Mouse (Mus musculus): Measurements from ENCODE around the gene Zfp276.
"Not testable (repeated sequence)": the region's sequence is repeated elsewhere in the genome, so short reads cannot be mapped to it uniquely, and the experiment has no call there.

Gene Zfp276

DNA sequence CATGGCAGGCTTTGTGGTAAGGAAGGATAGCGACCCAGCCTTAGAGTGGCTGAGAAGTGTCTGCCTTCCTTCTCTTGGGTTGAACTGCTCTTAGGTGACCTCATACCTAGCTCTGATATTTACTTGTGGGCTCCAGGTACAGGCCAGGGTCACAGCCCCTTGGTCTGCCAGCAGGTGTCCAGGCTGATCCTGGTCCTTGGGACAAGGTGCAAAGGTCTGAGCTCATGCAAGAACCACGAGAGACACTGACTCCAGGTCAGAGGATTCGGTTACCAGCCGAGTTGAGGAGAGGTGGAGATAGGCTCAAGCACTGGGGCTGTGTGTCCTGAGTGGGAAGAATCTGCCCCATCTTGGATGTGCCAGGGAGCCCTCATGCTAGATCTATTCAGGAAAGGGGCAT lies 9.6 kb upstream of the Zfp276 start:
- DNase-seq (ENCODE audit: low read depth, low spot score): no peak

DNA sequence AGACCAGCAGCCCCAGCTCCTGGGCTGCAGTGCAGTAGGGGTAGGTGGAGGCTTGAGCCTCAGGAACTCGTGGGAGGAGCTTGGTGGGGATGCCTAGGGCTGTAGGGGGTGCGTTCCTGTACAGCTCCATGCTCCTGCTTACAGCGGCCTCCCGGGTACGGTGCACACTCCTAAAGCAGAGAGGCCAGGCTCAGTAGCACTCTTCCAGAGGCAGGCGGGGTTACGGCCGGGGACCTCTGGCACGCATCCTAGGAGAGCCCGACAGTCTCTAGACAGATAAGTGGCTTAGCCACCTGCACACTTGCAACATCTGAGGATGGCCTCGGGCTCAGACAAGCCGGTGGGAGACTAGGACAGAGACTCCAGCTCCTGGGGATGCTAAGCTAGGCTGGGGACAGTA lies 8.5 kb upstream of the Zfp276 start:
- no peak for DNase-seq (ENCODE audit: low read depth, low spot score)

DNA sequence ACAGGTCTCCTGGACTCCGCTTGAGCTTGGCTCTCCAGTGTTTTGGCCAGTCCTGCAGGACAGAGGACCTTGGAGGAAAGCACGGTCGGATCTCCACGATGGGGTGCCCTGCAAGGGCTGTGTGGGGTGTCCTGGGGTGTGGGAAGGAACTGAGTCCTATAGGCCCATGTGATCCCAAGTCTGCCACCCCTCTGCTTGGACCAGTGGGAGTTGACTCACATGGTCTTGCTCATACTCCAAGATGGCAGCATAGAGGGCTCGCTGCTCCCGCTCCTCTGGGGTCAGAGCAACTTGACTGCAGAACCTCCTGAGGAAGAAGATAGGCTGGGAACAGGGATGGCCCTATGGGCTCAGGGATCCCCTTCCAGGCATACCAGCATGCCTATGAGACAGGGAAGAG lies 6.2 kb upstream of the Zfp276 start:
- DNase-seq (ENCODE audit: low read depth, low spot score): no peak

DNA sequence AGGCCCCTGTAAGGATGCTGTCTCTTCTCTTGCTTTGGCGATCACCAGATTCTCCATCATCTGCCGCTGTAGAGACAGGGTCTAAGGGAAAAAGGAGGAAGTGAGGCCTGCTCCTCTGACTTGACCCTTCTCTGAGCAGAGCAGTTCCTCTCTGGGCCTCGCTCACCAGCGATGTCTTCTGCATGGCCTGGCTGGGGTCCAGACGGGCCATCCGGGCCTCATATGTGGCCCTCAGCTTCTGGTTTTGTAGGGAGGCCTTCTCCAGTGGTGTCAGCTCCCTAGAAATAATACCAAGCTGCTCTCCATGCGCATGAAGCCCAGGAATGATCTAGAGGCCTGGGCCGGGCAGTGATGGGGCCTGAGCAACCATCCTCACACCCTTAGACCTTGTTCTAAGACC lies 5.4 kb upstream of the Zfp276 start:
- DNase-seq (ENCODE audit: low read depth, low spot score): no peak

DNA sequence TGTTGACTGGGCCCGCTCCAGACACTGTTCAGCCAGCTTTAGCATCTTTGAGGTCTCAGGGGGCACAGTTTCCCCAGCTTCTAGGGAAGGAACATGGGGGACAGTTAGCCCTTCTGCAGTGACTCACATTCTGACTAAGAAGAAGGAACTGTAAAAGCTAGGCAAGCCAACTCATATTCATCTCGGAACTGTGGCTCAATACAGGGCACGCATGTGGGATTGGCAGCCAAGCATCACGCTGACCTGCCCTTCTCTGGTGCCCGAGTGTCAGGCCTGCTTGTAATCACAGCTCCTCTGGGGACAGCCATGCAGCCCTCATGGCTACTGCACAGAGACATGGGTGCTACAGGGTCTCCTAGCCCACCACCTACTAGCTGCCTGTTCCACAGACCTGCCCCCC lies 3.1 kb upstream of the Zfp276 start:
- DNase-seq (ENCODE audit: low read depth, low spot score): no peak

DNA sequence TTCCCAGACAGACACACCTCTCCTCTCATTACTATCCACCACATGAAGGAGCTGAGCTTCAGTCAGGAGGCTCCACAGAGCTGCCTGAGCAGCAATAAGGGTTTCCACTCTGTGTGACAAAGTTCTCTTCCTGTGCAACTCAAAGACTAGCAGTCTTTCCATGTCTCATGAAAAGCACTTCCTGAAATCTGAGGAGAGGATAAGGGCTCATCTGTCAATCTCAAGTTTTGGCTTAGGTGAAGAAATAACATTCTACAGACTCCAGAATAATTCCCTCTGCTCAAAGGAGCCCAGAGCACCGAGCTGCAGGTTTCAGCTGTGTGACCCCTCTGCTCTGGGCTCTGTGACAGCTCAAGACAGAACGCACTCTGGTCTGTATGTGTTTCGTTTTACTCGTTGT lies 1.1 kb upstream of the Zfp276 start:
- DNase-seq (ENCODE audit: low read depth, low spot score): peak; percentile 49

DNA sequence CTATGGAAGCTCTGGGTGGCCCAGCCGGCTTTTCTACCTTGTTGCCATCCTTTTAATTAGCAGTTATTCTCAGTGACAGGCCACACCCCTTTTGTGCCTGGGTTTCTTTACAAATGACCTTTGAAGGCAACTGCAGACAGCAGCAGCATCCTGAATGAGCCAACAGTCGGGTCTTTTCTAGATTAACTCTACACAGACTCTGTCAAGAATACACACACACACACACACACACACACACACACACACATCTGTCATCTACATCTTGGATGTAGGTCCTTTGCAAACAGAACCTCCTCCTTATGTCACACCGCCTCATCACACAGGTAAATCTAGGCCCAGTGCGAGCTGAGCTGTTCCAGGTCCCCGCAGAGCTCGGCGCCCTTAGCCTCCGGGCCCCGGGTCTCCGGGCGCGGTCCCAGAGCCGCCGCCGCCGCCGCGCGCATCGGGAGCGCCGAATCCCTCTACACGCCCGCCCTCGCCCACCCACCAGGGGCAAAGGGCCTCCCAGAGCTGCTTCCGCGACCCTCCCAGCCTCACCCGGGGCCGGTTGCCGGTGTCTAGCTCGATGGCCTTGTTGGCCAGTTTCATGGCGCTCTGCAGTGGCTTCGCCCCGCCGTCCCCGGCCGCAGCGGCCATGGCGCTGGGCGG lies 420 bp upstream of the Zfp276 start:
- DNase-seq (ENCODE audit: low read depth, low spot score): peak; percentile 19

DNA sequence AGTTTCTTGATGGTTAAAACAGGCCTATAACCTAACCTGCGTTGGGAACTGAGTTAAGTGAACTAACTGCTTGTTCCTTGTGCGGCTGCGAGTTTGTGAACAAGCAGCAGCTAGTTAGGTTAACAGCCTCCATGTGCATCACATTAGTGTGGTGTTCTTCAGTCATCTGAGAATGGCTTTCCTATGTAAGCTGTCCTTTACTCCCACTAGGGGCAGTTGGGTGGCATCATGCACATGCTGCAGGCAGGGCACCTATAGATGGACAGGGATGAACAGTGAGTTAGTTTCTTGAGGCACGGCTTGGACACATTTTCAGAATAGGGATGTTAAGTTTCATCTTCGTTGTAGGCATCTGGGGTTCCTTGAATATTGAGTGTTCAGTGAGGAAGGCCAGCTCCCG lies 1.2 kb downstream of the Zfp276 start:
- peak; percentile 52 for DNase-seq (ENCODE audit: low read depth, low spot score)

DNA sequence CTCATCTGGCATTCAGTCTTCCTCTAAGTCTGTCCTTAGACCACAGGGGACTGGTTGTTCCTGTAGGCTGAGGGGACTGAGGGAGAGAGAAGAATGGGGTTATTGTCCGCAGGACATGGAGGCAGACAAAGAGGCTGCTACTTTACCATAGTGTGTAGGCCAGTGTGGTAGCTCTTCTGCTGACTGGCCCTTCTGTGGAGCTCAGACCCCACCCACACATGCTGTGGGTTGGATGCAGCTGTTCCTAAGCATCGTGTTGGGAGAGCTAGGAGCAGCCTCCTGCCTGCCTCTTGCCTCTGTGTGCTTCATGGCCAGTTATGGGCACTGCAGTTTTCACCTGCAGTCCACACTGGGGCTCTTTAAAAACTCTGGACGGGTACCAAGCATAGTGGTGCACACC lies 3.1 kb downstream of the Zfp276 start:
- DNase-seq (ENCODE audit: low read depth, low spot score): no peak

DNA sequence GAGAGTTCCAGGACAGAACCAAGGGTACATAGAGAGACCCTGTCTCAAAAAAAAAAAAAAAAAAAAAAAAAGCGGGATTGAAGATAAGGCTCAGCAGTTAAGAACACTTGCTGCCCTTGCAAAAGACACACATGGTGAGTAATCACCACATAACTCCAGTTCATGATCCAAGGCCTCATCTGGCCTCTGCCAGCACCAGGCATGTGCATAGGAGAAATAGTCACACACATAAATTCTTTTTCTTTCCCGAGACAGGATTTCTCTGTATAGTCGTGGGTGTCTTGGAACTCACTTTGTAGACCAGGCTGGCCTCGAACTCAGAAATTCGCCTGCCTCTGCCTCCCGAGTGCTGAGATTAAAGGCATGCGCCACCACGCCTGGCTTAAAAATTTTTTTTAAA lies 3.6 kb downstream of the Zfp276 start:
- DNase-seq (ENCODE audit: low read depth, low spot score): not testable (repeated sequence)

DNA sequence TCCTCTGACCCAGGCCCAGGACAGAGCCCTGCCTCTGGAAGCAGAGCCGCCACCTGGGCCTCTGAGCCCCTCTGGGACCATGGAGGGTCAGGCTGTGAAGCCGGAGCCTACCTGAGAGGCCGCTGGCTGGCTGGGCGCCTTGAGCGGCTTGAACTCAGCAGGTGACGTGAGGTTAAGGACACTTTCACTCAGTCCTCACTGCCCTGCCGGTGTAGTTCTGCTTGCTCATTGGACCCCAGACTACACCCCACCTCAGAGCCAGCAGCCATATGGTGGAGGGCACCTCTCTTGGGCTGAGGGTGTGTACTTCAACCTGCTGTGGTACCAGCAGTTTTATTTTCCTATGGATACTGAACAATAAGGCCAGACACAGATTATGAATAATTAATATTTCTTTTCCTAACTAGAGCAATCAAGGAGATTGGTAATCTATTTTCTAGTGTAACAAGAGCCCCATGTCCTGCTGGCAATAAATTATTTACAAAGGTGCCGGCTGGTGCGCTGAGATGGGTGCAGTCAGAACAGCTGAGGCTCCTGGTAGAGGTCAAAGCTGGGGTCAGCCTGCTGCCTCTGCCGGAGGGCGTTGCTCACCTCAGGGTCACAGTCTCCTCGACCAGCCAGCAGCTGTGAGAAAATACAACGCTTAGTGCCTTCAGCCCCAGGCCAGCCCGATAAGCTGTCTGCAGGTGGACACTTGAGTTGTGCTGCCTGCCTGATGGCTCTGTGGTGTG lies 14.1 kb downstream of the Zfp276 start:
- DNase-seq (ENCODE audit: low read depth, low spot score): no peak

DNA sequence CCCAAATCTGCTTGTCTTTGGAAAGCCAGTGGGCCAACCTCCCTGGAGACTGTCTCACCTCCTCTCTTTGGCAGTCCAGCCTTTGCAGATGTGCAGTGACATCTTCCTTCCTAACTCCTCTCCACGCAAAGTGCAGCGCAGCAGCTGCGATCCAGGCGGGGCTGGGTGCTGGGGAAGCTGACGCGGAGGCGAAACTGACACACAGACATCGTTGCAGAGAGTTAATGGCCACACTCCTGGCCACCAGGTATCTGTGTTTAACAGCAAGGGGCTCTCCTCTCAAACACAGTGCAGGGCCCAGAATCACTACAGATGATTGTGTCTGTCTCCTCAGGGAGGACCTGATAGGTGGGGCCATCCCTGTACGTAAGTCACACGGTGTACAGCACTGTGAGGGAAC lies 17.2 kb downstream of the Zfp276 start:
- DNase-seq (ENCODE audit: low read depth, low spot score): no peak

DNA sequence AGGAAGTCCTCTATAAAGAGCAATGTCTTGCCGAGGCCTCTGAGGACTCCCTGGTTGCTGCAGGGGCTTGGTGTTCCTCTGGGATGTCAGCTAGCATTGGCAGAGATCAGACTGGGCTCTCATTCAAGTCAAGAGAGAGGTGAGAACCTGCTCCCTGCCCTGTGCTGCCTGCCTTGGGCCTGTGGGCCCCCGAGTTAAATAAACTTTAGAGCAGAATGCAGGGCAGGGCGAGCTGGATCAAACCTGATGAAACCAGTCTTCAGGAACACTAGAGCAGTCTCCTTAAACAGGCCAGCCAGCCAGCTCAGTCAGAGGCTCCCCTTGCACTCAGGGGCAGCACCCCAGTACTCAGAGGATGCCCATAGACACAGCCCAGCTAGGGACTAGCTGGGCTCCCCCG lies 17.9 kb downstream of the Zfp276 start:
- DNase-seq (ENCODE audit: low read depth, low spot score): no peak

DNA sequence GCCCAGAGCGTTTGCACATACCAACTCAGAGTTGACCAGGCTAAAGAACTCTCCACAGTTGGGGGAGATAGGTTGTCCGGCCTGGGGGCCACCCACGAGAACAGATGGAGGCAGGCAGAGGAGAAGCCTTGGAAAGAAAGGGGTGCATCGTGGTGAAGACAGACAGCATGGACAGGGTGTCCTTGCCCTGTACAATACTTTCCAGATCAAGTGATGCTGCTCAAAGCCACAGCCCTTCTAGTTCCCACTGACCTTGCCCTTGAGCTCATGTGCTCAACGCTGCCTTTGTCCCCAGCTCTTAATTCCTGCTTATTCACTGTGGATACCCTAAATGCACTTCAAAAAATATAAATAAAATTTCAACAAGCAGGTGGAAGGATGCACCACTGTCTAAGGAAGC lies 20.5 kb downstream of the Zfp276 start:
- no peak for DNase-seq (ENCODE audit: low read depth, low spot score)

DNA sequence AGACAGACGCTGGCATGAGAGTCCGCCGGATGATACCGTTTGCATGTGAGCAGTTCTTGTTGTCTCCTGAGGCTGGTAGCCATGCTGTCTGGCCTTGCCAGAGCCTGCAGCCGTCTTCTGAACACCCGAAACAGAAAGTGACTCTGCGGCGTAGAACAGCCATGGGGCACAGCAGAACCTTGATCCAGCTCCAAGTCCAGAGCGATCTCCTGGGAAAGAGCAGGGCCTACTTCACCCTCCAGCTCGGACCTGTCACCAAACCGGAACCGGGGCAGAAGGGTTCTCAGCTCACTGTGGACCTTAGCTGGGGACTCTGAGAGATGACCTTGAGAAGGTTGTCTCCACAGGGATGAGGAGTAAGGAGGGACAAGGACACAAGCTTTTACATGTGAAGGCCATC lies 21.1 kb downstream of the Zfp276 start:
- no peak for DNase-seq (ENCODE audit: low read depth, low spot score)

DNA sequence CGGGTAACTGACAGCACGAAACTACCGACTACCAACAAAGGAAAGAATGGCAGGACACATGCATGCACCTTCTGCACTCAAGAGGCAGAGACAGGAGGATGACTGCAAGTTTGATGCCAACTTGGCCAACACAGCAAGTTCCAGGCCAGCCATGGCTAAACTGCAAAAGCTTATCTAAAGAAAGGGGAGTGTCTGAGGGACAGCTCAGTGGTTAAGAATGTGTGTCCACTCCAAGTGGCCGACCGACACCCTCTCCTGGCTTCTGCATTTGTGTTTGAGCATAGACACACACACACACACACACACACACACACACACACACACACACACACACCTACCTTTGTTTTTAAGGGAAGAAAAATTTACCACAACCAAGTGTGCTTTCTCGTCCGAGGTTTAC lies 24.4 kb downstream of the Zfp276 start:
- DNase-seq (ENCODE audit: low read depth, low spot score): peak; percentile 85

DNA sequence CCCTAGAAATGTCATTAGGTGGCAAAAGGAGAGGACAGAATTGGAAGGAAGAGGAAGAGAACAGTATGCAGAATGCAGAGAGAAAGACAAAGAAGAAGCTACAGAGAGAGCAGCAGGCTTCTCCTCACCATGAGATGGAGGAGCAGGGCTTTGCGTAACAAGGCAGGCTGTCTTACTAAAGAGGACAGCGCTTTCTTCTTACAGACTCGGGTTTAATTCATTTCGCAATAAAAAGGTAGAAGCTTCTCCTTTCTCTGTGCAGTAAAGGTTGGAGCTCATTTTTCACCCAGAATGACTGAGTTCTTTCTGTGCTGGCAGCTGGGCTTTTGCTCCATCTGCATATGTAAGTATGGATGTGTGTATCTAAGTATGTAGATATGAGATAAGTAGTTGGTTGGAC lies 25.8 kb downstream of the Zfp276 start:
- DNase-seq (ENCODE audit: low read depth, low spot score): no peak

DNA sequence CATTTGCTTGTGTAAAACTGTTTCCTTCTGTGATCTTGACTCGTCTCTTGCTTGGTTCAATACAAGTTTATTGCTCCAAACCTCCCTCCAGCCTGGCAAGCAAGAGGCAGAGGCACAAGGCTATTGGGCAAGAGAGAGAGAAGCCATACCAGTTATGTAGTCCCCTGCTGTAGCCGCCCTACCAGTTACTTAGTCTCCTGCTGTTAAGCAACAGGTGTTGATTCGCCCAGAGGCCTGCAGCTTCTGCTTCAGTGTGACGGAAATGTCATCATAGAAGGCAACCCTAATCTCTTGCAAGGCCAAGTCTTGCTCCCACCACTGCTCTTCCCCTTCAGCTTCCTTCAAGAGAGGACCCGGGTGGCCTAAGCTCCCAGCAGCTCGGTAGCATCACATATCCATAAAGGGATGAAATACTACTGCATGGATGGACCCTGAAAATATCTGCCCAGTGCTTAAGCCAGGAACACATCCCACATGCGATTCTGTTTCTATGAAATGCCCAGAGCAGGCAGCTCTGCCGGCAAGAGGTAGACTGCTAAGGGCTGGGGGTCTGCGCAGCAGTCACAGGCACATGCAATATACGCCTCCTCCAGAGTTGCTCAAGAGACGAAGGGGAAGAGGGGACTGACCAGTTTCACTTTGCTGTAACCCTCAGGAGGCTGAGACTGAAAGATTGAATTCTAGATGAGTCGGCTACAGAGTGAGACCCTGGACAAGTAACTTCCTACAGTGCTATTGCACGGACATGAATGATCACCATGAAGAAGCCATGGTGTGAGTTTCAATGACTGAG lies 26.5 kb downstream of the Zfp276 start:
- DNase-seq (ENCODE audit: low read depth, low spot score): no peak

DNA sequence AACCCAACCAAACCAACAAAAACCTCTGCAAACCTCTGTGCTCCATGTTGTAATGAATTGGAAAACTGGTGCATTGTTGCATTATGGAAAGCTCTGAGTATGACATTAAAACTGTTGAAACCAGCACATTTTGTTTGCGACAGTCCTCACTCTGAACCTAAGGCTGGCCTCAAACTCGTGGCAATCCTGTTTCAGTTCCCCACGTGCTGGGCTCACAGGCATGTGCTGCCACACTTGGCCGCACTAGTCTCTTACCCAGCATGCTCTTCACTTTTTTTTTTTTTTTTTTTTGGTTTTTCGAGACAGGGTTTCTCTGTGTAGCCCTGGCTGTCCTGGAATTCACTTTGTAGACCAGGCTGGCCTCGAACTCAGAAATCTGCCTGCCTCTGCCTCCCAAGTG lies 29.0 kb downstream of the Zfp276 start:
- not testable (repeated sequence) for DNase-seq (ENCODE audit: low read depth, low spot score)

DNA sequence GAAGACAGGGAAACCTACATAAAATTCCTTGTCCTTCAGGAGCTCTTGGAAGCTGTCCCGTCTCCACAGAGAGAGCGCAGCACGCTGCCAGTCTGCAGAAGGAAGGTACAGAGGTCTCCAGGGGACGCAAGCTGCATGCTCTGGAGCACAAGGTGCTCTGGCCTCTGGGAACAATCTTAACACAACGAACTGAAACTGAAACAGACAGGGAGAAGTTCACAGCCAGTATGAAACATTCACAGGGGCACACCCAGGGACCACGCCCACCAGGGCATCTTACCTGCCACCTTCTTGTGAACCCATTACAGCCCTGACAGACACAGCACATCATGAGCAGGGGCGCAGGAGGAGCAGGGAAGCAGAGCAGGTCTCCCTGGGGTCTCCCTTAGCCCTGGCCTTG lies 30.0 kb downstream of the Zfp276 start:
- no peak for DNase-seq (ENCODE audit: low read depth, low spot score)

DNA sequence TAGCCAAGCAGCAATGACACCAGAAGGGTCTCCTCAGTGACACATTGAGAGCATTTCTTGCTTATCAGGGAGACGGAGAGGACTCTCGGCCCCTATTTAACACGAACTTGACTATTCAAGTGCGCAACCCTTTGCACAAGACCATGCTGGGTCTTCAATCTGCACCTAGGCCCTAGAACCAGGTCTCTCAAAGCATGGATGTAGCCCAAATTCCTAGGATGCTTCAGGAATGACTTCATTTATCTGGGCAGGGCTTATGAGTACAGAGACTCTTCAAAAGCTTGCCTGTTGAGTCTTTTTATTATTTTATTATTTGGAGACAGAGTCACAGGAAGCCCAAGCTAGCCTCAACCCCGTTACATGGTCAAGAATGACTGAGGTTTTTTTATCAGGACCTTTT lies 30.5 kb downstream of the Zfp276 start:
- DNase-seq (ENCODE audit: low read depth, low spot score): peak; percentile 81

DNA sequence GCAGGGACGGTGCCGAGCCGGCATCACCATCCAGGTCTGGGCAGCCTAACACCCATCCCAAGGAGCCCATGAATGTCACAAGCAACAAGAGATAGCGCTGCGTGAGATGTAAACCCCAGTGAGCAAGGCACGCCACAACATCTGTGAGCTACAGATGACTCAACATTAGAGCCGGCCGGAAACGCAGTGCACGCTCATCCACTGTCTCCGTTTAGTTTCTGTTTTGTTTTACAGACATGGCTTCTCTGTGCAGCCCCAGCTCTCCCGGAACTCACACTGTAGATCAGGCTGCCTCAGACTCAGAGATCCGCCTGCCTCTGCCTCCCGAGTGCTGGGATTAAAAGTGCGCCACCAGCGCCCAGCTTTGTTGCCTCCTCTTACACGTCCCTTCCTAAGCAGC lies 33.4 kb downstream of the Zfp276 start:
- no peak for DNase-seq (ENCODE audit: low read depth, low spot score)

DNA sequence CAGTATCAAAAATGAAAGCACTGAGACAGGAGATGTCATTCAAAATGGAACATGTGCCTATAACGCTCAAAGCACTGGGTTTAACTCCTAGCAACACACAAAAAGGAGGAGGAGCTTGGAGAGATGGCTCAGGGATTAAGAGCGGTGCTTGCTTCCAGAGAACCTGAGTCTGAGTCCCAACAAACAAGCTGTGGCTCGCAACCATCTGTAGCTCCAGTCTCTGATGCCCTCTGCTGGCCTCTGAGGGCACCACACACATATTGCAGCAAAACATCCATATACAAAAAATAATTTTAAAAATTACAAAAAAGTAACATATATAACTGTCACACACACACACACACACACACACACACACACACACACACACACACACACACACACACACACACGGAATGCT lies 36.2 kb downstream of the Zfp276 start:
- peak; percentile 72 for DNase-seq (ENCODE audit: low read depth, low spot score)

Measured in 3T3-L1 (cell line).